9 mouse cellular contexts compared by ENCODE assay signal in genomic region chr8:61760190-61760578, GRCm38 (mm10).
DNase-seq lines count a peak whose midpoint lies in the region; ATAC-seq lines count a peak whose summit lies in the region.
"Had no signal": no experiment of that assay in that cellular context is flagged by ENCODE, and none has a peak within 500 bp of the region (broad histone marks: within the 10 kb centered on the region; RNA-seq: fewer than 3 reads in every experiment).

No protein-coding gene starts in this region.

- ATAC-seq in cerebellum, adult (ENCODE audit: insufficient number of reproducible peaks, low FRiP score, low TSS enrichment): peak; percentile 8; the same call in 1 of the 2 replicates
- no peak; the same call in 1 of the 2 replicates for ATAC-seq in neural tube, embryonic 11.5 days (ENCODE audit: insufficient read depth, low FRiP score, low TSS enrichment)
- no peak for ATAC-seq in liver, embryonic 13.5 days (ENCODE audit: low read depth)

- 0 out of 2 replicates have a peak, but pooled peaks cover 5% of the 10 kb centered on the region for H3K4me1 ChIP-seq in neural tube, embryonic 11.5 days (ENCODE audit: control insufficient read depth, insufficient read depth, low read length)
- peaks cover 4% of the 10 kb centered on the region; the same call in 1 of the 2 replicates for H3K4me1 ChIP-seq in liver, embryonic 13.5 days (replicated peaks)

- no peaks in the 10 kb centered on the region for H3K27me3 ChIP-seq in neural tube, embryonic 11.5 days (ENCODE audit: control insufficient read depth, insufficient read depth, low read length)
- H3K27me3 ChIP-seq in liver, embryonic 13.5 days: peaks cover 17% of the 10 kb centered on the region

- peak overlapping the region; percentile 57 for H3K4me3 ChIP-seq in neural tube, embryonic 11.5 days (ENCODE audit: low read depth, low read length)
- H3K4me3 ChIP-seq in liver, embryonic 13.5 days (replicated peaks): peak overlapping the region; percentile 48

- no peak for DNase-seq in cerebellum, adult 9-11 months
- no peak for DNase-seq in neural tube, embryonic 11.5 days (ENCODE audit: low spot score)
- DNase-seq in neural tube, embryonic 10.5 days (ENCODE audit: extremely low spot score, low spot score): no peak
- no peak for DNase-seq in liver, embryonic 13.5 days
- DNase-seq in MN1 (ENCODE audit: low spot score): no peak
- DNase-seq in gastrocnemius, postnatal 10 days: no peak
- no peak for DNase-seq in left cerebral cortex, postnatal 14 days (ENCODE audit: low spot score in 2 of 2)
- DNase-seq: adrenal gland, adult 8-10 months had no signal

- intact Hi-C loops in left cerebral cortex, postnatal 14 days (cut with DNase I): no loop called here

- 13% methylated on average over 8 of the region's 8 CpGs for WGBS in neural tube, embryonic 11.5 days
- WGBS in liver, embryonic 13.5 days (ENCODE audit: insufficient replicate concordance): 19% methylated on average over 8 of the region's 8 CpGs

- peak overlapping the region; percentile 73 for H3K9ac ChIP-seq in neural tube, embryonic 11.5 days (ENCODE audit: low read length)
- H3K9ac ChIP-seq in liver, embryonic 13.5 days: 0 out of 2 replicates have a peak overlapping the region, but pooled peaks have one; percentile 39

- no peak overlapping the region for H3K27ac ChIP-seq in neural tube, embryonic 11.5 days (ENCODE audit: low read depth, low read length)
- no peak overlapping the region for H3K27ac ChIP-seq in liver, embryonic 13.5 days

- no peaks in the 10 kb centered on the region for H3K36me3 ChIP-seq in neural tube, embryonic 11.5 days (ENCODE audit: control insufficient read depth, insufficient read depth, low read length)
- H3K36me3 ChIP-seq in liver, embryonic 13.5 days: no peaks in the 10 kb centered on the region

- H3K9me3 ChIP-seq in neural tube, embryonic 11.5 days (ENCODE audit: control insufficient read depth, low read length): no peaks in the 10 kb centered on the region
- no peaks in the 10 kb centered on the region for H3K9me3 ChIP-seq in liver, embryonic 13.5 days (replicated peaks)

- H3K4me2 ChIP-seq in neural tube, embryonic 11.5 days (ENCODE audit: low read depth): peak overlapping the region; percentile 67
- H3K4me2 ChIP-seq in liver, embryonic 13.5 days: peak overlapping the region; percentile 62
